Mouse (Mus musculus) heart, embryonic 10.5 days (tissue): Measurements from ENCODE around the gene Pcolce2. TPM values are rescaled to one million over a fixed set of nuclear protein-coding genes. Genes with fewer than 3 reads are reported as not detected.
"Not testable (repeated sequence)": the region's sequence is repeated elsewhere in the genome, so short reads cannot be mapped to it uniquely, and the experiment has no call there.

Source experiments
- DNase-seq: peaks from one replicate; pipeline ENCODE4 v3.0.0-alpha.2; 2017; ENCODE audit warnings: low spot score
- H3K27ac ChIP-seq: fragments of 300-500 bp; sonication (generic); 2 replicates; pipeline ENCODE4 v1.5.1; 2016; ENCODE audit warnings: mild to moderate bottlenecking
- H3K27me3 ChIP-seq: fragments of 300-500 bp; sonication (generic); 2 replicates; pipeline ENCODE4 v1.6.1; 2016; ENCODE audit warnings: mild to moderate bottlenecking; ENCODE audit not compliant: poor library complexity, insufficient read depth, severe bottlenecking
- H3K36me3 ChIP-seq: fragments of 300-500 bp; sonication (generic); 2 replicates; pipeline ENCODE4 v1.6.1; 2016; ENCODE audit warnings: mild to moderate bottlenecking, moderate library complexity
- H3K4me1 ChIP-seq: fragments of 300-500 bp; sonication (generic); 2 replicates; pipeline ENCODE4 v1.6.1; 2016; ENCODE audit warnings: mild to moderate bottlenecking
- H3K4me3 ChIP-seq: fragments of 300-500 bp; sonication (generic); 2 replicates; pipeline ENCODE4 v1.5.1; 2016; ENCODE audit warnings: mild to moderate bottlenecking, moderate library complexity
- H3K9me3 ChIP-seq: fragments of 300-500 bp; sonication (generic); 2 replicates; pipeline ENCODE4 v1.6.1; 2016; ENCODE audit warnings: mild to moderate bottlenecking, moderate library complexity
- WGBS: fragments of 180-500 bp; shearing (Covaris S2); methylation state at CpG from one replicate; pipeline ENCODE4 v1.1.7; 2016; 5-methylcytosine and 5-hydroxymethylcytosine counted together
- polyA plus RNA-seq: library from polyadenylated mRNA; unstranded; fragments of >200 nt; fragmentation: Nextera tagmentation; extraction: Ambion mirVana; gene quantifications from 2 replicates; pipeline ENCODE4 v1.2.1, GENCODE M21; 2016

The Pcolce2 gene
- polyA plus RNA-seq, 1 experiment from 2014 or later = 6.2 TPM

GRCm38 (mm10) chr9:95615961-95616360 lies 21.4 kb upstream of the Pcolce2 start:
- Histone ChIP-seq H3K36me3 (no peaks in the 10 kb centered on the region), H3K4me3 (no peak overlapping the region), H3K27ac (no peak overlapping the region), H3K27me3 (no peaks in the 10 kb centered on the region), H3K9me3 (no peaks in the 10 kb centered on the region), H3K4me1 (no peaks in the 10 kb centered on the region)
- 69% methylated on average over 3 of the region's 3 CpGs for WGBS
- DNase-seq = no peak

- no peaks in the 10 kb centered on the region for H3K36me3 ChIP-seq
- H3K4me3 ChIP-seq = no peak overlapping the region
- no peak overlapping the region for H3K27ac ChIP-seq
- H3K4me1 ChIP-seq = no peaks in the 10 kb centered on the region
- WGBS = 86% methylated on average over 1 of the region's 1 CpGs
- DNase-seq = no peak
- no peaks in the 10 kb centered on the region for H3K27me3 ChIP-seq
- H3K9me3 ChIP-seq = no peaks in the 10 kb centered on the region
Observed at GRCm38 (mm10) chr9:95618572-95618971, 18.8 kb upstream of the Pcolce2 start.

- Histone ChIP-seq H3K4me1 (no peaks in the 10 kb centered on the region), H3K36me3 (no peaks in the 10 kb centered on the region), H3K27ac (no peak overlapping the region), H3K27me3 (no peaks in the 10 kb centered on the region), H3K4me3 (no peak overlapping the region), H3K9me3 (no peaks in the 10 kb centered on the region)
- no peak for DNase-seq
- WGBS = 81% methylated on average over 3 of the region's 3 CpGs
Observed at GRCm38 (mm10) chr9:95624072-95624471, 13.3 kb upstream of the Pcolce2 start.

- no peak for DNase-seq
- Histone ChIP-seq H3K4me1 (no peaks in the 10 kb centered on the region), H3K4me3 (no peak overlapping the region), H3K27ac (no peak overlapping the region), H3K36me3 (no peaks in the 10 kb centered on the region), H3K27me3 (no peaks in the 10 kb centered on the region), H3K9me3 (no peaks in the 10 kb centered on the region)
- 77% methylated on average over 6 of the region's 6 CpGs for WGBS
Observed at GRCm38 (mm10) chr9:95628439-95628948, 8.9 kb upstream of the Pcolce2 start.

GRCm38 (mm10) chr9:95629561-95629960 lies 7.8 kb upstream of the Pcolce2 start:
- DNase-seq, H3K27me3 ChIP-seq, H3K27ac ChIP-seq, H3K4me3 ChIP-seq, H3K36me3 ChIP-seq, H3K9me3 ChIP-seq, H3K4me1 ChIP-seq: not testable (repeated sequence)
- 79% methylated on average over 2 of the region's 2 CpGs for WGBS

- H3K9me3 ChIP-seq = no peaks in the 10 kb centered on the region
- H3K27ac ChIP-seq = no peak overlapping the region
- H3K27me3 ChIP-seq = peaks cover 43% of the 10 kb centered on the region; the same call in 1 of the 2 replicates
- DNase-seq = no peak
- no peaks in the 10 kb centered on the region for H3K36me3 ChIP-seq
- WGBS = 68% methylated on average over 4 of the region's 4 CpGs
- H3K4me3 ChIP-seq = no peak overlapping the region
- H3K4me1 ChIP-seq = peaks cover 7% of the 10 kb centered on the region
Observed at GRCm38 (mm10) chr9:95636395-95636794, 1.0 kb upstream of the Pcolce2 start.

- no peak for DNase-seq
- H3K4me3 ChIP-seq = no peak overlapping the region
- no peaks in the 10 kb centered on the region for H3K36me3 ChIP-seq
- H3K27ac ChIP-seq = no peak overlapping the region
- whole genome bisulfite sequencing = 43% methylated on average over 4 of the region's 4 CpGs
- peaks cover 7% of the 10 kb centered on the region for H3K4me1 ChIP-seq
- H3K9me3 ChIP-seq = no peaks in the 10 kb centered on the region
- peaks cover 38% of the 10 kb centered on the region; the same call in 1 of the 2 replicates for H3K27me3 ChIP-seq
Observed at GRCm38 (mm10) chr9:95639919-95640318, 2.5 kb downstream of the Pcolce2 start.

- H3K36me3 ChIP-seq = no peaks in the 10 kb centered on the region
- H3K4me1 ChIP-seq = no peaks in the 10 kb centered on the region
- DNase-seq = no peak
- H3K9me3 ChIP-seq = no peaks in the 10 kb centered on the region
- WGBS = 87% methylated on average over 8 of the region's 8 CpGs
- no peak overlapping the region for H3K4me3 ChIP-seq
- H3K27me3 ChIP-seq = no peaks in the 10 kb centered on the region
- no peak overlapping the region for H3K27ac ChIP-seq
Observed at GRCm38 (mm10) chr9:95645926-95646325, 8.5 kb downstream of the Pcolce2 start.

- Histone ChIP-seq H3K4me1 (no peaks in the 10 kb centered on the region), H3K36me3 (no peaks in the 10 kb centered on the region), H3K4me3 (no peak overlapping the region), H3K9me3 (no peaks in the 10 kb centered on the region), H3K27ac (no peak overlapping the region), H3K27me3 (no peaks in the 10 kb centered on the region)
- DNase-seq = no peak
- WGBS = 78% methylated on average over 6 of the region's 6 CpGs
Observed at GRCm38 (mm10) chr9:95653363-95653762, 16.0 kb downstream of the Pcolce2 start.

GRCm38 (mm10) chr9:95654356-95654755 lies 17.0 kb downstream of the Pcolce2 start:
- 97% methylated on average over 5 of the region's 5 CpGs for WGBS
- Histone ChIP-seq H3K36me3 (no peaks in the 10 kb centered on the region), H3K9me3 (no peaks in the 10 kb centered on the region), H3K4me1 (no peaks in the 10 kb centered on the region), H3K4me3 (no peak overlapping the region), H3K27me3 (no peaks in the 10 kb centered on the region), H3K27ac (no peak overlapping the region)
- DNase-seq = no peak

GRCm38 (mm10) chr9:95657941-95658340 lies 20.5 kb downstream of the Pcolce2 start:
- Histone ChIP-seq H3K9me3 (no peaks in the 10 kb centered on the region), H3K27ac (no peak overlapping the region), H3K36me3 (no peaks in the 10 kb centered on the region), H3K4me1 (no peaks in the 10 kb centered on the region), H3K27me3 (no peaks in the 10 kb centered on the region), H3K4me3 (no peak overlapping the region)
- no peak for DNase-seq
- WGBS = 81% methylated on average over 2 of the region's 2 CpGs

GRCm38 (mm10) chr9:95664290-95664989 lies 27.0 kb downstream of the Pcolce2 start:
- 69% methylated on average over 10 of the region's 10 CpGs for WGBS
- no peaks in the 10 kb centered on the region for H3K9me3 ChIP-seq
- no peak overlapping the region for H3K27ac ChIP-seq
- H3K4me3 ChIP-seq = no peak overlapping the region
- H3K27me3 ChIP-seq = no peaks in the 10 kb centered on the region
- H3K36me3 ChIP-seq = no peaks in the 10 kb centered on the region
- DNase-seq = no peak
- 0 out of 2 replicates have a peak, but pooled peaks cover 3% of the 10 kb centered on the region for H3K4me1 ChIP-seq

- no peaks in the 10 kb centered on the region for H3K36me3 ChIP-seq
- no peak overlapping the region for H3K27ac ChIP-seq
- H3K4me3 ChIP-seq = no peak overlapping the region
- 88% methylated on average over 6 of the region's 6 CpGs for WGBS
- H3K4me1 ChIP-seq = 0 out of 2 replicates have a peak, but pooled peaks cover 3% of the 10 kb centered on the region
- no peaks in the 10 kb centered on the region for H3K9me3 ChIP-seq
- no peak for DNase-seq
- H3K27me3 ChIP-seq = no peaks in the 10 kb centered on the region
Observed at GRCm38 (mm10) chr9:95665835-95666234, 28.4 kb downstream of the Pcolce2 start.

- Histone ChIP-seq H3K9me3 (no peaks in the 10 kb centered on the region), H3K4me3 (no peak overlapping the region), H3K27me3 (no peaks in the 10 kb centered on the region), H3K27ac (no peak overlapping the region), H3K36me3 (no peaks in the 10 kb centered on the region), H3K4me1 (0 out of 2 replicates have a peak, but pooled peaks cover 3% of the 10 kb centered on the region)
- no peak for DNase-seq
- 46% methylated on average over 9 of the region's 9 CpGs for WGBS
Observed at GRCm38 (mm10) chr9:95667836-95668235, 30.4 kb downstream of the Pcolce2 start.
